Mouse (Mus musculus): ENCODE measurements around the gene Cabp4.

GRCm38 (mm10) chr19:4094774-4095303, 49.0 kb downstream of the Cabp4 start:
- TF ChIP-seq CTCF (conservative IDR thresholded peaks at IDR 0.05; ENCODE audit: low read length) (no peak), NANOG (IDR thresholded peaks at IDR 0.05; ENCODE audit: borderline replicate concordance, low read length) (no peak), POU5F1 (IDR thresholded peaks at IDR 0.05; ENCODE audit: borderline replicate concordance, low read length) (no peak)

Data from E14TG2a.4 (cell line).